Mouse (Mus musculus): ENCODE results near the gene Olfr642. TPM values are rescaled to one million over a fixed set of nuclear protein-coding genes. Genes with fewer than 3 reads are reported as not detected.

The Olfr642 gene
- not detected in 2 replicates for polyA plus RNA-seq (2016; fragmentation: Nextera tagmentation; extraction: Ambion mirVana)

- Histone ChIP-seq H3K36me3 (no peaks in the 10 kb centered on the region), H3K9ac (no peak within 1 kb of the TSS), H3K27me3 (replicated peaks) (no peaks in the 10 kb centered on the region), H3K4me1 (no peaks in the 10 kb centered on the region), H3K9me3 (replicated peaks) (no peaks in the 10 kb centered on the region), H3K4me2 (no peak within 1 kb of the TSS), H3K4me3 (no peak within 1 kb of the TSS), H3K27ac (no peak within 1 kb of the TSS)
- WGBS (ENCODE audit: insufficient replicate concordance) = 44% methylated on average over 1 of the region's 1 CpGs
- ATAC-seq = no peak
These were observed at the start of gene Olfr642 for GRCm38 (mm10) chr7:104052566-104052965. Olfr642 (minus strand) TSS chr7:104052666.

DNA sequence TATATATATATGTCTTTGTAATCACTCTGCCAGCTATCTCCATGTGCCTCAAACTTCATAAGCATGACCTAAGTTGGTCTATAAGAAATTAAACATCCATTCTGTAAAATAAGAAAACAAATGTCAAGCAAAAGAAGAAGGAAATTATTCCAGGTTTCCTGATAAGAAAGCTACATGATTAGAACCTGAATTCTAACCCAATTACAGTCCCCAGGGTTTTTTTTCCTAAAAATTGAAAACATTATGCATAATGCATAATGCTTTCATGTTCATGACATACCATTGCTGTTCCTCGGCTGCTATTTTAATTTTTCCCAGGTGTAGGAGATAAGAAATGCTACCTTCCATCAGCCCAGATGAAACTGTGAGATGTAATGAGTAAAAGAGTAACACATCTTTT, 32.9 kb upstream of the Olfr642 start, which contains the start of gene Olfr645:
Gene Olfr645, minus strand, starts transcription at position 101 of the 400 bp plus-strand sequence.
- Histone ChIP-seq H3K27me3 (replicated peaks) (no peaks in the 10 kb centered on the region), H3K27ac (no peak within 1 kb of the TSS), H3K9me3 (replicated peaks) (no peaks in the 10 kb centered on the region), H3K4me3 (no peak within 1 kb of the TSS), H3K4me2 (no peak within 1 kb of the TSS), H3K36me3 (no peaks in the 10 kb centered on the region), H3K9ac (no peak within 1 kb of the TSS), H3K4me1 (no peaks in the 10 kb centered on the region)
- WGBS (ENCODE audit: insufficient replicate concordance) = 61% methylated on average over 1 of the region's 1 CpGs
- no peak for ATAC-seq

DNA sequence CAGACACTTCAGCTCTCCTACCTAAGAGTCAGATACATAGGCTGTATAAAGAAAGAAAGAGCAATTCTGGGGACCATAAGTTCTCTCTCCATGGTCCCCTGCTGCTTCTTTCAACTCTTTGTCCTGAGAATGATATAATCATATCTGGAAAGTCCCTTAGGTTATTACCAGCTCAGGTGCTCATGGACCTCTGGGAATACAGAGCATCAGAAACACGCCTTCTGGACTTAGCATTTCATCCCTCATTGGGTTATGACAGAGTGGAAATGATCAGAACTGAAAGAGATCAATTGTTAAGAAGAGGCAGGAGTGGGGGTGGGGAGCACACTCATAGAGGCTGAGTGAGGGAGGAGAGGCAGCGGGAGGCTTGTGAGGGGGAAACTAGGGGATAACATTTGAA, 19.3 kb upstream of the Olfr642 start, which contains the start of gene Olfr644:
Gene Olfr644, minus strand, starts transcription at position 101 of the 400 bp plus-strand sequence.
- H3K4me3 ChIP-seq = no peak within 1 kb of the TSS
- H3K36me3 ChIP-seq = no peaks in the 10 kb centered on the region
- H3K27ac ChIP-seq = no peak within 1 kb of the TSS
- H3K9ac ChIP-seq = no peak within 1 kb of the TSS
- H3K9me3 ChIP-seq (replicated peaks) = no peaks in the 10 kb centered on the region
- 63% methylated on average over 2 of the region's 2 CpGs for WGBS (ENCODE audit: insufficient replicate concordance)
- H3K4me2 ChIP-seq = no peak within 1 kb of the TSS
- no peaks in the 10 kb centered on the region for H3K27me3 ChIP-seq (replicated peaks)
- no peaks in the 10 kb centered on the region for H3K4me1 ChIP-seq
- no peak for ATAC-seq

GRCm38 (mm10) chr7:104061345-104061744, 8.9 kb upstream of the Olfr642 start, which contains the start of gene 4930516K23Rik:
4930516K23Rik (minus strand) TSS chr7:104061445.
- no peak within 1 kb of the TSS for H3K4me3 ChIP-seq
- no peak for ATAC-seq
- H3K27me3 ChIP-seq (replicated peaks) = no peaks in the 10 kb centered on the region
- 48% methylated on average over 2 of the region's 2 CpGs for WGBS (ENCODE audit: insufficient replicate concordance)
- H3K27ac ChIP-seq = no peak within 1 kb of the TSS
- H3K9ac ChIP-seq = no peak within 1 kb of the TSS
- no peaks in the 10 kb centered on the region for H3K9me3 ChIP-seq (replicated peaks)
- H3K36me3 ChIP-seq = no peaks in the 10 kb centered on the region
- no peak within 1 kb of the TSS for H3K4me2 ChIP-seq
- no peaks in the 10 kb centered on the region for H3K4me1 ChIP-seq

- ATAC-seq = no peak
- Histone ChIP-seq H3K4me1 (no peaks in the 10 kb centered on the region), H3K27ac (no peak overlapping the region), H3K36me3 (no peaks in the 10 kb centered on the region), H3K4me2 (no peak overlapping the region), H3K4me3 (no peak overlapping the region), H3K9me3 (replicated peaks) (no peaks in the 10 kb centered on the region), H3K27me3 (replicated peaks) (no peaks in the 10 kb centered on the region), H3K9ac (no peak overlapping the region)
- WGBS (ENCODE audit: insufficient replicate concordance) = 60% methylated on average over 1 of the region's 1 CpGs
These were observed 6.7 kb upstream of the Olfr642 start for GRCm38 (mm10) chr7:104059215-104059614.

- Histone ChIP-seq H3K9ac (no peak overlapping the region), H3K36me3 (no peaks in the 10 kb centered on the region), H3K4me3 (no peak overlapping the region), H3K4me2 (no peak overlapping the region), H3K27me3 (replicated peaks) (no peaks in the 10 kb centered on the region), H3K27ac (no peak overlapping the region), H3K9me3 (replicated peaks) (no peaks in the 10 kb centered on the region), H3K4me1 (no peaks in the 10 kb centered on the region)
- WGBS (ENCODE audit: insufficient replicate concordance) = 69% methylated on average over 4 of the region's 4 CpGs
- ATAC-seq = no peak
These were observed 1.7 kb downstream of the Olfr642 start for GRCm38 (mm10) chr7:104050745-104051144.

- Histone ChIP-seq H3K27me3 (replicated peaks) (no peaks in the 10 kb centered on the region), H3K4me2 (no peak within 1 kb of the TSS), H3K9me3 (replicated peaks) (no peaks in the 10 kb centered on the region), H3K36me3 (no peaks in the 10 kb centered on the region), H3K4me3 (no peak within 1 kb of the TSS), H3K4me1 (no peaks in the 10 kb centered on the region), H3K27ac (no peak within 1 kb of the TSS), H3K9ac (no peak within 1 kb of the TSS)
- WGBS (ENCODE audit: insufficient replicate concordance) = 43% methylated on average over 1 of the region's 1 CpGs
- ATAC-seq = no peak
These were observed 17.3 kb downstream of the Olfr642 start, which contains the start of gene Olfr641 for GRCm38 (mm10) chr7:104035145-104035544. Olfr641 (plus strand) TSS chr7:104035445.

DNA sequence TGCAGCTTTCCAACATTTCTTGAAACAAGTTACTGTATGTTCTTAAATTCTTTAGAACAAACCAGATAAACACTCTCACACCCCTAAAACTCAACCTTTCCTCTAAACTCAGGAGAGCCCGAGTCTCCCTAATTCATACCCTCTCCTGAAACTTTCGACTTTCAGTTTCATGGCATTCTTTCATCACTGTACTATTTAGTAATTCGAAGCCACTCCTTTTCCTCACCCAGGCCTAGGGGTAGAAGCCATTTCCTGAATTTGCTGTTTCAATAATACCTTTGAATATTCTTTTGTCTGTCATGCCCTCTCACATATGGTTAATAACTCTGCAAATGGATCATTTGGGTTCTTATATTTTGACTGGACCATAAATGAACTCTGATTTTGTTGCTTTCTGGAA, 25.5 kb downstream of the Olfr642 start:
- no peak overlapping the region for H3K27ac ChIP-seq
- ATAC-seq = no peak
- H3K9me3 ChIP-seq (replicated peaks) = no peaks in the 10 kb centered on the region
- H3K4me3 ChIP-seq = no peak overlapping the region
- H3K9ac ChIP-seq = no peak overlapping the region
- WGBS (ENCODE audit: insufficient replicate concordance) = 62% methylated on average over 3 of the region's 3 CpGs
- H3K4me1 ChIP-seq = no peaks in the 10 kb centered on the region
- H3K36me3 ChIP-seq = no peaks in the 10 kb centered on the region
- no peak overlapping the region for H3K4me2 ChIP-seq
- H3K27me3 ChIP-seq (replicated peaks) = no peaks in the 10 kb centered on the region

DNA sequence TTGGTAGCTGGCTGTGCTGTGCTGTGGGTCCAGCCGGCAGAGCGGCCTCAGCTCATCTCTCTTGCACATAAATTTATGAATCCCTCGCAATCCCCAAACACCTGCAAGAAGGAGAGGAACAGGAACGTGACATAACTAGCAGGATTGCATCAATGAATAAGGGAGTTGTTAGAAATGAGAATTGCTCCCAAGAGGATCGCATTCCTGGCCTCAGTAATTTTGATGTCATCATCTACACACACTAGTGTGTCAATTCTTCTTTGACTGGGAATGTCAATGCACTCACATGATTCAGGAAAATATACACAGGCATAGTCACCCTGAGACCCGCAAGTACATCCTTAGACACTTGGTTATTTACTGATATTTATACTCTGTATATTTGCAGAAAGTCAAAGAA, 27.0 kb downstream of the Olfr642 start, which contains the start of gene Olfr640:
Gene Olfr640, minus strand, starts transcription at position 101 of the 400 bp plus-strand sequence.
- Histone ChIP-seq H3K27me3 (replicated peaks) (no peaks in the 10 kb centered on the region), H3K27ac (no peak within 1 kb of the TSS), H3K4me3 (no peak within 1 kb of the TSS), H3K9ac (no peak within 1 kb of the TSS), H3K36me3 (no peaks in the 10 kb centered on the region), H3K4me2 (no peak within 1 kb of the TSS), H3K4me1 (no peaks in the 10 kb centered on the region), H3K9me3 (replicated peaks) (no peaks in the 10 kb centered on the region)
- ATAC-seq = no peak
- WGBS (ENCODE audit: insufficient replicate concordance) = 65% methylated on average over 6 of the region's 6 CpGs

- no peak overlapping the region for H3K4me2 ChIP-seq
- H3K4me1 ChIP-seq = no peaks in the 10 kb centered on the region
- WGBS (ENCODE audit: insufficient replicate concordance) = 77% methylated on average over 6 of the region's 6 CpGs
- H3K27me3 ChIP-seq (replicated peaks) = no peaks in the 10 kb centered on the region
- no peaks in the 10 kb centered on the region for H3K9me3 ChIP-seq (replicated peaks)
- H3K9ac ChIP-seq = no peak overlapping the region
- H3K36me3 ChIP-seq = no peaks in the 10 kb centered on the region
- no peak for ATAC-seq
- H3K4me3 ChIP-seq = no peak overlapping the region
- no peak overlapping the region for H3K27ac ChIP-seq
These were observed 30.8 kb downstream of the Olfr642 start for GRCm38 (mm10) chr7:104021651-104022050.

- H3K36me3 ChIP-seq = no peaks in the 10 kb centered on the region
- no peak overlapping the region for H3K27ac ChIP-seq
- H3K4me1 ChIP-seq = no peaks in the 10 kb centered on the region
- H3K4me3 ChIP-seq = no peak overlapping the region
- 68% methylated on average over 1 of the region's 1 CpGs for WGBS (ENCODE audit: insufficient replicate concordance)
- no peak overlapping the region for H3K9ac ChIP-seq
- ATAC-seq = no peak
- no peaks in the 10 kb centered on the region for H3K27me3 ChIP-seq (replicated peaks)
- H3K9me3 ChIP-seq (replicated peaks) = no peaks in the 10 kb centered on the region
- no peak overlapping the region for H3K4me2 ChIP-seq
These were observed 33.5 kb downstream of the Olfr642 start for GRCm38 (mm10) chr7:104018953-104019352.

- Histone ChIP-seq H3K4me1 (no peaks in the 10 kb centered on the region), H3K27me3 (replicated peaks) (no peaks in the 10 kb centered on the region), H3K27ac (no peak within 1 kb of the TSS), H3K9ac (no peak within 1 kb of the TSS), H3K36me3 (no peaks in the 10 kb centered on the region), H3K4me2 (no peak within 1 kb of the TSS), H3K9me3 (replicated peaks) (no peaks in the 10 kb centered on the region), H3K4me3 (no peak within 1 kb of the TSS)
- ATAC-seq = no peak
These were observed 35.3 kb downstream of the Olfr642 start, which contains the start of gene Olfr639 for GRCm38 (mm10) chr7:104017203-104017602. Olfr639 (minus strand) TSS chr7:104017303.

DNA sequence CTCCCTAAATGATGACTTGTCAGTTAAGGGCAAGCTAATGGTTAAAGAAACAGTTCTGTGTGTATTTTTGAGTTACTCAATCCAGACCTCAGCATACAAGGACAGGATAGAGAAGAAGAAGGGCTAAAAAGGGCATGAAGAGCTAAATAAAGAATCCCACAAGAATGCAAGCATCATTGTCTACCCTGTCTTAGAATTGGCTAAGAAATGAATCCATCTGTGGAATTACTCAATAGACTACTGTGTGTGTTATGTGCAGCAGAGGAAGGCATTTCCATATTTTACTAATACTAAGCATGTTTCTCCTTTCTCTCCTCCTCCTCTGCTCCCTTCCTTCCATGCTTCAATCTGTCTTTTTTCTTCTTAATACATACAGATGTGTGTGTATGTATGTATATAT, 53.3 kb downstream of the Olfr642 start:
- no peak for ATAC-seq
- Histone ChIP-seq H3K9ac (no peak overlapping the region), H3K4me3 (no peak overlapping the region), H3K36me3 (no peaks in the 10 kb centered on the region), H3K4me1 (no peaks in the 10 kb centered on the region), H3K4me2 (no peak overlapping the region), H3K9me3 (replicated peaks) (no peaks in the 10 kb centered on the region), H3K27me3 (replicated peaks) (no peaks in the 10 kb centered on the region), H3K27ac (no peak overlapping the region)
